Mouse (Mus musculus): ENCODE results near the gene Npnt.

Npnt gene

DNA sequence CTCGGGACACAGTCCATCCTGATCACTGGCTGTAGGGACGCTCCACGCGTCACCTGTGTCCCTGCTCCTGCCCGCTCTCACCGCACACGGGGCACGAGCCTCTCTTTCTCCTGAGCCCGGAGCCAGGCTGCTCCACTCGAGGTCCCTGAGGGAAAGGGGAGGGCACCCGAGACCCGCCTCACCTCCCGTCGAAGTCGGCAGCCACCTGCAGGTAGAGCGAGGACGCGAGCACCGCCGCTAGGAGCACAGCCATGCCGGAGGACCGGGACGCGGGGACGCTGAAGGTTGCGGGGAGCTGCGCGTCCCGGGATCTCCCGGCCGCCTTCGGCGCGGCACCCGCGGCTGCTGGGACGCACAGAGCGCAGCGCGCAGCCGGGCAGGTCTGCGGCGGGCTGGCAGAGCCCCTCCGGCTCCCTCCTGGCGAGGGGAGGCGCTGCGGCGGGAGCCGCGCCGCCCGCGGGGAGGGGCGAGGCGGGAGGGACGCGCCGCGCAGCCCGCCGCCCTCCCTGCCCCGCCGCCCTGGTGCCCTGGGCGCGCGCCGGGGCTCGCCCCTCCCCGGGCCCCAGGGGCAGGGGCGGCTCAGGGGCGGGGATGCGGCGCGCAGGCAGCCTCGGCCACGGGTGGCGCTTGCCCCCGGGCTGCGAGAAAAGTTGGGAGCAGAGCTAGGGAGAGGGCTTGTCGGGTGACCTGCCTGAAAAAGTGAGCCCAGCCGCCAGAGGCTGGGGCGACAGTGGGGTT lies at the start of gene Npnt:
Gene Npnt, minus strand, starts transcription at position 501 of the 738 bp plus-strand sequence.
- in situ Hi-C loops (cut with MboI; ENCODE audit: low sequenced_read_pairs): no loop called here

DNA sequence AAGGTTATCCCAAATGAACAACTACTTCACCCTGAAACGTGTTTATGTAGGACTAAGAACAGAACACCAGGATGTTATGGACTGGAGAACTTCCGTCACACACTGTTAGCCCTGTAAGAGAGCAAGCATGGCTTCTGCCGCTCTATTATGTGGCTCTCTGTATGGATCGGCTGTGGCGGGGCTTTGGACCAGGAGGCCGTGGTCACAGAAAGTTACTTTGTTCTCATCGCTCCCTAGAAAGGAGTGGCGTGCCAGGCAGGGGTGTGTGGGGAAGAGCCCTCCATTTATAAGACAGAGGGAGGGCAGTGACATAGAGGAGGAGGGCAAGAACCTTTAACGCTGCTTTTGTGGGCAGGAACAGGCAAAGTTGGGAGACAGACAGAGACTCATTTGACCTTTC lies 46.2 kb upstream of the Npnt start:
- in situ Hi-C loops (cut with MboI; ENCODE audit: low sequenced_read_pairs): no loop called here

DNA sequence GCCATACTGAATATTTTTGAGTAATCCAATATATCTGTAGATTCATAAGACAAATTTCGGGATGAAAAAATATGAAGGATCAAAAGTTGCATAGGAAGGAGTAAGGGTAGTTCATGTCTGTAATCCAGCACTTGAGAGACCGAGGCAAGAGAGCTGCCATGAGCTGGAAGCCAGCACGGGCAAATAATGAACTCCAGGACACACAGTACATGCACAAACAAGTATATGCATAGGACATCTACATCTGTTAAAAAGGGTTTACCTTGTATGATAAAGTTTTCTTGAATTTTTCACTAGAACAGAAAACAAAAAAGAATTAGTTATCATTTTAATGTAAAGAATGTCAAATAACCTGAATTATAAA lies 45.8 kb upstream of the Npnt start:
- in situ Hi-C loops (cut with MboI; ENCODE audit: low sequenced_read_pairs): no loop called here

DNA sequence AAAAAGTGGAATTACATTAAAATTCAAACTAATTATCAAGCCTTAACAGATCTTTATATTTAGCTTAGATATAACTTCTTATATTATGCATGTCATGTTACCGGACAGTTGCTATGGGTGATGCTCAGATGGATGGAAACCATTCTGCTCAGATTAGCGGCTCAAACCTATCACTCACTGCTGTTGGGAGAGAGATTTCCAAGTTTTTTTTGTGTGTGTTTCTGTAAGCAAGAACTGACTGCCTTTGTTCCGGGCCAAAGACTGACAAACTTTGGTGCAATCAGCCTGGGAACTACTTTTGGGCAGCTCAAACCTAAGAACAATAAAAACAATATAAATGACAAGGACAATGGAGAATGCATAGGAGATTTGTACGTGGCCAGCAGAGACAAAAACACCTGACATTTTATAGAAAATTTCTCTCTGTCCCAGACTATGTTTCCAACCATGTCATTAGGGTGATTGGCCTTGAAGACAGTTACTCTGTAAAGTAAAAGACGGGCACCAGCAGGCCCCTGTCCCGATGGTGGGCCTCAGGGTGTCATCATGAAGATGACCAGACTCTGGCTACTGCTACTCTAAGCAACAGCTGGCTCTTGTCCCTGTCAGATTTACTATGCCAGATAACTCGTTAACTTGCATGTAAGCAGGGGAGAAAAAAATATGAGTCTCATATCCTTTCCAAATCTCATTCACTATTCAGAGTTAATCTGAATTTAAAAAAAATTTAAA lies 45.2 kb upstream of the Npnt start:
- in situ Hi-C loops (cut with MboI; ENCODE audit: low sequenced_read_pairs): no loop called here

DNA sequence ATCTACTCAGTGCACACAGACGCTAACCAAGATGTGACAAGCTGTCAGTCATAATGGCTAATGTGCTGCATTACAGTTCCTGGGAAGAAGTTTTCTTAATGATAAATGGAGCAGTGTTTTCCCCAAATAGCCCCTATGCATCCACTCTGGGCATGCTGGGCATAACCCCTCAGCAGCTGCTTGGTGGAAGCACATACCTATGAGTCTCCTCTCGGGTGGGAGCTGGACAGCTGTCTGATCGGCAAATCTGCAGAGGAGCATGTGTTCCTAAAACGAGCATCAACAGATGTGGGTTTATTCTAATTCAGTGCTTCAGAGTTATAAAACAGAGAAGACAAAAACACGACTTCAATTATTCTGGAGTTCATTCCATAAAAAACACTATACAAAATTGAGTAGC lies 36.1 kb upstream of the Npnt start:
- in situ Hi-C loops (cut with MboI; ENCODE audit: low sequenced_read_pairs): no loop called here

DNA sequence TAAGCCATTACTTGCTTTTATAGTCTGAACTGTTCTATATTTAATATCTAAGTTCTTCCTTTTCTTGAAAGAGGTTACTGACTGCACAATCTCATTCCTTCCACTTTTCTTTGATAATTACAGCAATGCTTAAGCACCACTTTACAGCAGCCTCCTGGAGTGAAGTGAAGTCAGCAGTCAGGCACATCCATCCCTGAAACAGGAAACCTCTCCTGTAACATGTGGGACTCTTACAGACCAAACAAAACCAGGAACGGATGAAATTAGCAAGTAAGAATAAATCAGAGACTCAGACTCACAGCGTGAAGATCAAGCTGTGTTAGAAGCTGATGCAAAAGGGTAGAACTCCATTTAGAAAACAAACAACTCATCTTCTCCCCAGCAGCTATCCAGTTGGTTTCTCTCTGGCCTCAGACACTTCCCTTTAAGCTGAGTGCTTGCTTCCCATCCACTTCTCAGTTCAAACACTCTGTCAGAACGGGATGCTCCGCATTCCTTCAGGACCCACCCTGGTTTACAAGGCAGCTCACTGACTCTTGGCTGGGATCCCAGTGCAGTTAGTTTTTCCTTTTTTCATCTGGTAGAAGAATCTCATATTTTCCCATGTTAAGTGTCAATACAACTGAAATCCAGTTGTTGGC lies 33.9 kb upstream of the Npnt start:
- in situ Hi-C loops (cut with MboI; ENCODE audit: low sequenced_read_pairs): no loop called here

DNA sequence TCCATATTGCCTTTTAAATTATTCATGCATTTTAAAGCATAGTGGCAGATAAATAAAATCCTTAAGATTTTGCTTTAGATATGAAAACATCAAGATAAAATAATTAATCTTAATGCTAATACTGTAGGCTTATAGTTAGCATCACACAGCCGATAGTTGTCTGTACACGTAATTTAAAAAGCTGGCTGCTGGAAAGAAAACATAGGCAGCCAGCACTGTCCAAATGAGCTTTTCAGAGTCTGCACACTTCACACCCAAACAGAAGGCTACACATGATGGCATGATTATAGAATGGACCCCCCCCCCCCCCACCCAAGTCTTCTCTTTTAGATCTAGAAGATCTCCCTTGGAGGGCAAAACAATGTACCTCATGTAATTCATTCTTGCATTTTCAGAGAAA lies 31.9 kb upstream of the Npnt start:
- in situ Hi-C loops (cut with MboI; ENCODE audit: low sequenced_read_pairs): no loop called here

DNA sequence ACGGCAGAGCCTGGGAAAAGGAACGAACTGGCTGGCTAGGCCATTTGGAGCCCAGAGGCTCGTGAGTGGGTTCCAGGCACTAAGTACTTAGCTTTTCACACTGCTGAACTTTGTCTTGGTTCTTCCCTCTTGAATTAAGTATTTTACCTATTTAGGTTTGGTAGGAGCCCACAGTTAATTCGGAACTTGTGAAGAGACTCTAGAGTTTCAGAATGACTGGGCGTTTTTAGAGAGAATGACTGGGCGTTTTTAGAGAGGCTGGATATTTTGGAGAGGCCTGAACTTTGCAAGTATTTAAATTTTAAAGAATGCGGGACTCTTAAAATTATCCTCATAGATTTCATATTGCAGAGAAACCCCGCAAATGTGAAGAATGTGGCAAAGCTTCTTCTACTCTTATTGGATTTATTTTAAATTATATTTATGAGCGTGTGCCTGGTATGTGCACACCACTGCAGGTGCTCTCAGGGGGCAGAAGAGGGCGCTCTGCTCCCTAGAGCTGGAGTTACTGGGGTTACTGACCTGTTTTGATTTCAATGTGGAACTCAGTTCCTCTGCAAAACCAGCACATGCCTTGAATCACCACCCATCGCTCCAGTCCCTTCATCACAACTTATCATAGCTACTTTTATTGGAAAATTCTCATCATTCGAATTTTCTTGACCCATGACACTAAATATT lies 29.8 kb upstream of the Npnt start:
- in situ Hi-C loops (cut with MboI; ENCODE audit: low sequenced_read_pairs): no loop called here

DNA sequence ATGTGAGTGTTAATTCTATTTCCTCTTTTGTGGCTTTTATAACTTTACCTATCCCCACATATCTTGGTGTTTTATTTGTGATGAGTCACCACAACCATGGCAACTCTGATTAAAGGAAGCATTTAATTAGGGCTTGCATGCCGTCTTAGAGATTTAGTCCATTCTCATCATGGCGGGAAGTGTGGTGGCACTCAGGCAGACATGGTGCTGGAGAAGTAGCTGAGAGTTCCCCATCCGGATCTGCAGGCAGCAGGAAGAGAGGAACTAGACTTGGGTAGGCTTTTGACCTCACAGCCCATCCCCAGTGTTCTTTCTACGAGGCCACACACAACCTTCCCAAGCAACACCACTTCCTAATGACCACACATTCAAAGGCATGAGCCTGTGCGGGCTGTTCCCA lies 16.2 kb upstream of the Npnt start:
- in situ Hi-C loops (cut with MboI; ENCODE audit: low sequenced_read_pairs): no loop called here

DNA sequence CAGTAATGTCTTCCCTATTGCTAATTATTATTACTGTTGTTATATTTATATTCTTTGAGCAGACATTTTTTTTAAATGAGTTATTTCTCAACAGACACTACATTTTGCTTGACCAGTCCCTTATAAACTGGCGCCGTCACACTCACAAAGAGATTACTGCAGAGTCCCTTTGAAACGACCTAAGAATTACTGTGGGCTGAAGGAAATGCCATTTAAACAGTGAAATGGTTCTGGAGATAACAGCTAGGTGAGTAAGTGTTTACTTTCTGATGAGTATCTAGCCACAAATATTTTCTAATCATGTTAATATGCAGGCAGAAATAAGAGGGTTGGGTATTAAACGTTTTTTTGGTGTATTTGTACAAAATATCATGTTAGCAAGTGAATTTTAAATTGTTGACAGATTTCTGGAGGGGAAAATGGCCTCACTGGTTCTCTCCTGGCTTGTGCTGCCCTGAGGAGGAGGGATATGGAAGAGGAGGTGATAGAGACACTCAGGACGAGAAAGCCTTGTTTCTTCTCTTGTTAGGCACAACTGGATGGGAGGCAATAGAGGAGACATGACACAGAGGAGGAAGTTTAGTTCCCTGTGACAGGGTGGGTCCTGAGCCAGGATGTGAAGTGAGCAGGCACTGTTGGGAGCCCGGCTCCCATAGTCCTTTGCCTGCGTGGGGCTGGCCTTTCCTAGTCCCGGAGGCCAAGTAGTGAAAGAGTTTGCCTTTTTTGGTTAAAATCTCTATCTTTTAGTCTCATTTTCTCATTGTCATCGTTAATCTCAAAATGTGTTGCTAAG lies 14.8 kb upstream of the Npnt start:
- in situ Hi-C loops (cut with MboI; ENCODE audit: low sequenced_read_pairs): no loop called here

DNA sequence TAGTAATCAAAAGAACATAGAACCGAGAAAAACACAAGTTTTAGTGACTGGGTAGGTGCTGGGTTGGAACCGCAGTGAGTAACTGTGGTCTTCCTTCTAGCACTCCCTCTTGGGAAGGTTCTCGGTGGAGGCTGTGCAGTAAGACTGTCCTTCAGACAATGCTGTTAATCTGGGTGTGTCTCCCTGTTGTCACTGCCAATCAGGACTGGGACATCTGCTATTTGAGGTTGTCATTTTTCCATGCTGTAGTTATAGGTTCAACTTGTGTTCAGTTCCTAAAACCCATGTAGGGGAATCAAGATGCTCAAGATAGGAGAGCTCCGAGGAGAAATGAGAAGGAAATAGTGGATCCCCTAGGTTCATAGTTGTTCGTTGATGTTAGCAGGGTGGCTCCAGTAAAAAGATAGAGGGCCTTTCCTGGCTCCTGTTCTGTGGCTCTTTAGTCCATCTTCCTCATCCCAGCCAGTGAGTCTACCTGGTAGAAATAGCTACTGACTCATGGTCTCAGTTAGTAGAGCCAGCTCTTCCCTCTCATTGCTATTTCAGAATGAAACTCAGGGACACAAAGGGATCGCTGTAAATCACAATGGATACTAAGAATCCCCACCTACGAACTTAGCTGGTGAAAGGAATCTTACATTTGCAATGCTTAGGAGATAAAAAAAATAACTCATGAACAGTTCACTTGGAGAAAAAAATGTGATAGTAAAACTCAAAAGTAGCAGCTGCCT lies 12.7 kb upstream of the Npnt start:
- in situ Hi-C loops (cut with MboI; ENCODE audit: low sequenced_read_pairs): no loop called here

DNA sequence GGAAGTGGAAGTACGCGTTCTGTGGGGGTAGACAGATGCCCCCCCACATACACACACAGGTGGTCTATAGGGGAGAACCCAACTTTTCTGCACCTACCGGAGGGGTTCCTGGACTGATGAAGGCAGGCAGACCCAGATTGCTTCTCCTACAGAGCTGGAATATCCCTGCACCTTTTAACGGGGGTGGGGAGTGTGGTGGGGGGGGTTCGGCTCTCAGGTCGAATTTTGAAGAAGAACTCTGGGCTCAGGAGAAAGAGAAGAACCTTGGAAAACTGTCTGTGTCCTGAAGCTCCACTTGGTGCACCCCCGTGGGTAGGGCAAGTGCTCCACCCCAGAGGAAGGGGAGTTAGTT lies 414 bp upstream of the Npnt start:
- in situ Hi-C loops (cut with MboI; ENCODE audit: low sequenced_read_pairs): no loop called here

DNA sequence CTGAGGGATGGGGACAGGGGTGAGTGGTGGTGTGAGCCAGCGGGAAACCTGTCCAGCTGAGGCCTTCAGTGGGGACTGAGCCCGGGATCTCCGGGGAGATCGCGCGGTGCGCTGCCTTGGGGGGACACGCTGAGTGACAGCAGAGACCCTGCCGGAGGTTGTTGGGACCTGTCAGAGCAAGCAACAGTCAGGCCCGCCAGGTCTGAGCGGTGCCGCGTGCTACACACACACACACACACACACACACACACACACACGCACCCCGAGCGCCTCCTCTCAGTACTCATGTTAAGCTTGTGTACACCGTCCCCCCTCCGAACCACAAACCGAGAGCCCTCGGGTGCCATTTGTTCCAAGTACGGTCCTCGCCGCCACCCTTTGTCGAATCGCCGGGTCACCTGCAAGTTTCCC lies 706 bp downstream of the Npnt start:
- in situ Hi-C loops (cut with MboI; ENCODE audit: low sequenced_read_pairs): no loop called here

DNA sequence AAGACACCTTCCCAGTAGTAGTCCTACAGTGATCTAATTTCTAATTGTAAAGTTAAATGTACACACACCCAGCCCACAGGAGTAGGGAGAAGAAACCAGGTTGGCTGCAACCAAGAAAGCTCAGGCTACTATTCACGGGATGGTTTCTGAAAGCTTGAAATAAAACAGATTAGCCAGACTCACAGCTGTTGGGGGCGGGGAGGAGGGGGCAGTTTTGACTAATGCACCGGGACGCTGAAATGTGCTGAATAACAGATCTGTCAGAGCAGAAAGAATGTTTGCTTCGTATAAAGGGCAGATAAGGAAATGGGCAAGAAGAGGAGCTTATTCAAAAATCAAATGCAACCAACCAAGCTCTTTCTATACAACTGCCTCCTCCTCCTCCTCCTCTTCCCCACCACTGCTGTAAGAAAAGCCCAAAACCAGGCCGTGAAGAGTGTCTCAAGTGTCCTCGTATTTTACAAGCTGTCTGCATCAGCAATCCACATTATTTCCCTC lies 1.7 kb downstream of the Npnt start:
- in situ Hi-C loops (cut with MboI; ENCODE audit: low sequenced_read_pairs): no loop called here

DNA sequence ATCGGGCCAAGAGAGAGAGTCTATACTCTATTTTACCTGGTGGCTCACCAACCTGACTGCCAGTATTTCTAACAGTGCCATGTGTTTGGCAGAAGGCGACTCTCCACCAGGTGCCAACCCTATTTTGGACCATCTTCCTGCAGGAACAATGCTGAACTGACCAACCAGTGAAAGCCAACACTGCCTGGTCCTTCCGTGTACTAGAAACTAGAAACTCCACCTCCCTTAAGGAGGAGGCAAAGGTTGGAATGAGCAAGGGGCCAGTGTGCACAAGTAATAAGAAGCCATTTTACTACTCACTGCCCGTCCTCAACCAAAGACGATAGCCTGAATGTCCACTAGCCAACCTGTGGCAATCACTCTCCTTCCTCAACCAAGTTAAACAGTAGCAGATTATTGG lies 4.0 kb downstream of the Npnt start:
- in situ Hi-C loops (cut with MboI; ENCODE audit: low sequenced_read_pairs): no loop called here

DNA sequence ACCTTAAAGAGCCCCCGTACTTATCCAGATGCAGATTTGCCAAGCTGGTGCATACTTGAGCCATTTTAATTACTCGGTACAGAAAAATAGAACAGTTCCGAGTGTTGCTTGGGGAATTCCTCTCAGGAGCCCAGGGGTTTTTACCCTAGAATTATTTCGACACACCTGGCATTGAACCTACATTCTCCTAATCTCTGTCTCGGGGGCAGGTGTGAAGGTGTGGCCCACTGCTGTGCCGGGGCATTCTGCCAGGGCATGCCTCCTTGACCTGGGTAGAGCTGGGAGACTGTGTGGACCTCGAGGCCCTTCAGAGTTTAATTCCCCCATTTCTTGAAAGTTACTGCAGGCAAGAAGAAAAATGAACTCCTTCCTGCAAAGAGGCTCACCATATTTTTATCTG lies 4.4 kb downstream of the Npnt start:
- in situ Hi-C loops (cut with MboI; ENCODE audit: low sequenced_read_pairs): no loop called here

DNA sequence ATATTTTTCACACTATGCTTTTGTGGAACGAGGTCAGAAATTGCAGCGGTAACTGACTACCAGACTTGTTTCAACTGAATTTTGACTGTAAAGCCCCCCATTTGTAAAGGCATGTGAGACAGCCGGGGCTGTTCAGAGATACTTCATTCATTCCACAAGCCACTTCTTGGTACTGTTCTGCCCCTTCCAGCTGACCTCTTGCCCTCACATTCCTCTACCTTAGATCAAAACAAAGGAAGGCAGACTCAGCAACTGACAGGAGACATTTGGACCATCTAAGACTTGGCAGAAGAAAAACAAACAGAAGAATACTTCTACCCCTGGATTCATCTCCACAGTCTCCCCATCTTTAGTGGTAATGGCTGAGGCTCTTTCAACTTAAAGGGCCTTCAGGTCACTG lies 5.5 kb downstream of the Npnt start:
- in situ Hi-C loops (cut with MboI; ENCODE audit: low sequenced_read_pairs): no loop called here

DNA sequence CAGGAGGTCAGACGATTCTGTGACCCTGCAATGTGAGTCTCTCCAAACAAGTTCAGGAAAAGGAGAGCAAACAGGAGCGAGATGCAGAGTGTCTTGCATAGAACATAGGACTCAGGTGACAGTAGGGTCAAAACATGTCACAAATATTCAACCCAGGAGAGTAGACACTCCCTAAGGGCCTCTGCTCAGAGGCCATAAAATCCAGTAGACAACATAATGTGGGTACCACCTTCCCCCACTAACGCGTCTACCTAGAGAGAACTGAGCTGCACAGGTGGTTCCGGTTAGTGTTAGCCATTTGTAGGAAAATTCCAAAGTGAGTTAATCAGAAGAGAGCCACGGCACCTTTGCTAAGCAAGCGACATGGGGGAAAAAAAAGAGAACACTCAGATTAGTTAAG lies 5.9 kb downstream of the Npnt start:
- in situ Hi-C loops (cut with MboI; ENCODE audit: low sequenced_read_pairs): no loop called here

DNA sequence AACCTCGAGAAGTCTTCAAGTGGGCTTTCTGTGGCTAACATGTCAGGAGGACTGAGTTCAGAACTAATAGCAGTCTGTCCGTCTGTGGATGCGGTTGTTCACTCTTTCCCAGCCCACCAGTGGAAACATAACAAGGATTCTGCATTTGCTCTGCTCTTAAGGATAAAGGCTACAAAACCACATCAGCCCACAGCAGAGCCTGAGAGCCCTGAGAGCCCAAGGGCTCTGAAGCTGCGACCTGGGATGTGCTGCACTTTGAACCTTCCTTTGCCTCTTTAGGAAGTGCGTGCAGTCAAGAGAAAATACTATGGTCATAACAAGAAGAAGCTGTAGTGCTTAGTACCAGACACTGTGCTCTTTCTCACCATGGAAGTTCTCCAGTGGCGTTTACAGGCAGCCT lies 7.3 kb downstream of the Npnt start:
- in situ Hi-C loops (cut with MboI; ENCODE audit: low sequenced_read_pairs): no loop called here

Measured in CH12F3 (cell line).